Mouse (Mus musculus) cortical plate, adult 2 months (tissue): ENCODE measurements around the gene Cd180. TPM values are rescaled to one million over a fixed set of nuclear protein-coding genes. Genes with fewer than 3 reads are reported as not detected.
A peak's percentile ranks its signal among the peaks of the same experiment; 100 is the strongest.

Source experiments
- H3K27ac ChIP-seq: fragments of 200-500 bp; 2 replicates; pipeline ENCODE4 v1.5.1; 2012; ENCODE audit warnings: low read length, control low read depth, inconsistent platforms; ENCODE audit not compliant: insufficient read depth
- H3K4me1 ChIP-seq: fragments of 200-500 bp; 2 replicates; pipeline ENCODE4 v1.6.1; 2011; ENCODE audit warnings: low read length; ENCODE audit not compliant: control insufficient read depth, insufficient read depth
- H3K4me3 ChIP-seq: fragments of 200-500 bp; 2 replicates; pipeline ENCODE4 v1.5.1; 2011; ENCODE audit warnings: mild to moderate bottlenecking, low read length, control low read depth; ENCODE audit not compliant: insufficient read depth
- CTCF ChIP-seq: fragments of 200-500 bp; IDR thresholded peaks from 2 replicates; pipeline ENCODE4 v1.5.1; 2011; ENCODE audit warnings: mild to moderate bottlenecking, control low read depth, low read length; ENCODE audit not compliant: insufficient read depth; ENCODE audit errors: extremely low read depth
- POLR2A ChIP-seq: fragments of 200-500 bp; IDR thresholded peaks from 2 replicates; pipeline ENCODE4 v1.6.1; 2011; ENCODE audit warnings: mild to moderate bottlenecking, low read length, control low read depth; ENCODE audit not compliant: insufficient read depth; ENCODE audit errors: extremely low read depth
- polyA plus RNA-seq: library from polyadenylated mRNA; depleted of rRNA; stranded (reverse); fragments of >200 nt; gene quantifications from 2 replicates; pipeline ENCODE4 v1.2.3, GENCODE M21; 2012; rRNA removed

Cd180 gene
- 1.9 and 2.1 TPM in 2 replicates for polyA plus RNA-seq

DNA sequence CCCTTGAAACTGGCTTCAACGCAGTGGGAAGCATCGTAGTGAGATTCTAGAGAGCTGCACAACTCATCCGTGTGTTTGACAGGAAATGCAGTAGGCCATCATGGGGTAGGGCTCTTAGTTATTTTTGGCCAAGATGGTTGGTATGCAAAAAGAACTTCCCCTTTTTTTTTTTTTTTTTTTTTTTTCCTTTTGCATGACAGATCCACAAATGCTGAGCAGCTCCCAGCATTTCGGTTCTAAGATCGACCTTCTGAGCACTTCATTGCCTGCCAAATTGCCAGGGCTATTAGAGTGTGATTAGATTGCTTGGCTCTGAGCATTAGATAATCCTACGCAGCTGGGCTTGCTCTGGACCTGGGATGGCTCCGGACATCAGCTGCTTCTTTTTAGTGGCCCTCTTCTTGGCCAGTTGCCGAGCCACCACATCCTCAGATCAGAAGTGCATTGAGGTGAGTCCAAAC lies at the start of gene Cd180:
Gene Cd180, plus strand, starts transcription at position 218 of the 461 bp plus-strand sequence.
- Histone ChIP-seq H3K27ac (no peak within 1 kb of the TSS; the same call in 1 of the 2 replicates), H3K4me3 (no peak within 1 kb of the TSS; the same call in 1 of the 2 replicates), H3K4me1 (no peaks in the 10 kb centered on the region)
- TF ChIP-seq CTCF (no peak), POLR2A (no peak)

- peaks cover 4% of the 10 kb centered on the region; the same call in 1 of the 2 replicates for H3K4me1 ChIP-seq
- TF ChIP-seq POLR2A (no peak), CTCF (no peak)
- H3K4me3 ChIP-seq = no peak overlapping the region
- H3K27ac ChIP-seq = no peak overlapping the region
These were observed 49.0 kb upstream of the Cd180 start for GRCm38 (mm10) chr13:102644344-102644743.

- Histone ChIP-seq H3K4me3 (no peak overlapping the region), H3K27ac (no peak overlapping the region), H3K4me1 (peaks cover 4% of the 10 kb centered on the region; the same call in 1 of the 2 replicates)
- TF ChIP-seq POLR2A = no peak
- peak; percentile 68 for TF ChIP-seq CTCF
These were observed 48.4 kb upstream of the Cd180 start for GRCm38 (mm10) chr13:102644789-102645551.

DNA sequence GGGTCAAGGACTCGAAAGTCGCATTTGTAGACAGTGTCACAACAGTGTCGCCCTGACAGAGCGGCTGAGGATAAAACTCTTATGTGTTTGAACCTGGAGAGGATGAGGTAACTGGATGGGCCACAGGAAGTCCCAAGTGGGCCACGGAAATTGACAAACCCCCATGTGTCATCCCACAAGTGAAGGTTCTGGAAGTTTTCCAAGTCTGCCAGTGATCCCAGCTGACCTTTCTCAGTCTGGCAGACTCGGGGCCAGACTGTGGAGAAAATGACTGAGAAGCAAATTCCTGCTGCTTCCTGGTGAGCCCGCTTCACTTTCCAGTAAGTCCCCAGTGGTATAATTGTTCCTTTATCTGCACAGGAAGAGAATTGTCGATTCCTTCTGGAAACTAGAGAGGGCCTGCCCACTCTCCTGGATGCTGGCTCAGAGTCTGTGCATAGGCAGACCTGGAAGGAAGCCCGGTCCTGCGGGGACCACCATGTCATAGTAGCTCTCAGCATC lies 47.0 kb upstream of the Cd180 start:
- TF ChIP-seq POLR2A = no peak
- no peak for TF ChIP-seq CTCF
- Histone ChIP-seq H3K4me3 (no peak overlapping the region), H3K27ac (no peak overlapping the region), H3K4me1 (peaks cover 4% of the 10 kb centered on the region; the same call in 1 of the 2 replicates)

GRCm38 (mm10) chr13:102647511-102647910 lies 45.8 kb upstream of the Cd180 start:
- TF ChIP-seq POLR2A (no peak), CTCF (no peak)

GRCm38 (mm10) chr13:102652303-102652889 lies 41.0 kb upstream of the Cd180 start:
- Histone ChIP-seq H3K4me1 (no peaks in the 10 kb centered on the region), H3K27ac (no peak overlapping the region), H3K4me3 (no peak overlapping the region)
- no peak for TF ChIP-seq POLR2A
- TF ChIP-seq CTCF = no peak

More at GRCm38 (mm10) chr13:102647511-102647910, 45.8 kb upstream of the Cd180 start:
- Histone ChIP-seq H3K4me3 (no peak overlapping the region), H3K27ac (no peak overlapping the region), H3K4me1 (peaks cover 4% of the 10 kb centered on the region; the same call in 1 of the 2 replicates)

- TF ChIP-seq CTCF (no peak), POLR2A (no peak)
- Histone ChIP-seq H3K4me1 (no peaks in the 10 kb centered on the region), H3K4me3 (no peak overlapping the region)
These were observed 38.2 kb upstream of the Cd180 start for GRCm38 (mm10) chr13:102655071-102655570.

GRCm38 (mm10) chr13:102656153-102656690 lies 37.1 kb upstream of the Cd180 start:
- Histone ChIP-seq H3K4me3 (no peak overlapping the region), H3K27ac (no peak overlapping the region), H3K4me1 (no peaks in the 10 kb centered on the region)
- no peak for TF ChIP-seq CTCF
- no peak for TF ChIP-seq POLR2A

More at GRCm38 (mm10) chr13:102655071-102655570, 38.2 kb upstream of the Cd180 start:
- no peak overlapping the region for H3K27ac ChIP-seq

DNA sequence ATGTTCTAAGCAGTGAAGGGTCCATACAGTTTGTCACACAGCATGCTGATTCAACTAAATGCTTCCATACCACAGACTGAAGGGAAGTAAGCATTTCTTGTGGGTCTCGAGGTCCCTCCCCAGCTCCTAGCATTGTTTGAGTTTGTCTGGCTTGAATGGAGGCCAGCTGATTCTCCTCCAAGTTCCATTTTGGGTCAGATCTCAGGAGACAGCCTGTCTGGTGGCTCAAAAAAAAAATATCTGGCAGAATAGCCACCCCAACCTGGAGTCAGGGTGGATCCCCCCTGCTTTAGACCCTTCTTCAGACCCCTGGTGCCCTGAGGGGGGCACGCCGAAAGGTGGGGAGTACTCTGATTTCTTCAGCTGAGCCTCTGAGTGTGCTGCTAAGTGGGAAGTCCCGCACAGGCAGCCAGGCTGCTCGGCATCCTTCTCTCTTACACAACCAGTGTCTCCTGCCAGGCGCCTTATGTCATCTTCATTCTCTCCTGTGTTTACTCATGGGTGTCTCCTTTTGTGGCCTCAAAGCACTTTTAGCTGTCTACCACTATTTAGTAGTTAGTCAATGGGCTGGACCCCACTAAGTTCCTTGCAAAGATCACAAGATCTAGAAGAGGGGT lies 35.0 kb upstream of the Cd180 start:
- Histone ChIP-seq H3K4me3 (no peak overlapping the region), H3K27ac (no peak overlapping the region), H3K4me1 (no peaks in the 10 kb centered on the region)
- no peak for TF ChIP-seq CTCF
- no peak for TF ChIP-seq POLR2A
